Mouse (Mus musculus) C2C12 (cell line): ENCODE data around the gene Inpp5d.

Source experiments
- CEBPB ChIP-seq: IDR thresholded peaks from one replicate; pipeline ENCODE4 v1.6.1; 2011; ENCODE audit warnings: low read depth, mild to moderate bottlenecking, control low read depth, moderate library complexity
- CTCF ChIP-seq: IDR thresholded peaks from one replicate; pipeline ENCODE4 v1.5.1; 2011; ENCODE audit not compliant: control insufficient read depth, insufficient read depth, insufficient read length
- MAX ChIP-seq: IDR thresholded peaks from one replicate; pipeline ENCODE4 v1.6.1; 2011; ENCODE audit warnings: mild to moderate bottlenecking, control low read depth
- MYOD1 ChIP-seq: IDR thresholded peaks from one replicate; pipeline ENCODE4 v1.6.1; 2011; ENCODE audit warnings: low read depth; ENCODE audit not compliant: control insufficient read depth, insufficient read length
- MYOG ChIP-seq: IDR thresholded peaks from one replicate; pipeline ENCODE4 v1.6.1; 2011; ENCODE audit not compliant: control insufficient read depth, insufficient read length; ENCODE audit errors: extremely low read depth
- USF1 ChIP-seq: IDR thresholded peaks from one replicate; pipeline ENCODE4 v1.6.1; 2011; ENCODE audit warnings: low read depth, mild to moderate bottlenecking, control low read depth, moderate library complexity

GRCm38 (mm10) chr1:87755641-87756470 lies 135.7 kb downstream of the Inpp5d start, which contains the start of gene Atg16l1:
- TF ChIP-seq CTCF (peak; percentile 47), CEBPB (peak; percentile 76), USF1 (no peak), MYOG (no peak), MYOD1 (no peak), MAX (no peak)
